Mouse (Mus musculus) embryonic facial prominence, embryonic 10.5 days (tissue): ENCODE results near the gene Eef1akmt4. TPM values are rescaled to one million over a fixed set of nuclear protein-coding genes. Genes with fewer than 3 reads are reported as not detected.

ENCODE experiments used
- DNase-seq: peaks from one replicate; pipeline ENCODE4 v3.0.0-alpha.2; 2017; ENCODE audit warnings: low spot score
- H3K27ac ChIP-seq: fragments of 300-500 bp; sonication (generic); replicated peaks from 2 replicates; pipeline ENCODE4 v1.5.1; 2016; ENCODE audit warnings: mild to moderate bottlenecking
- H3K27me3 ChIP-seq: fragments of 300-500 bp; sonication (generic); replicated peaks from 2 replicates; pipeline ENCODE4 v1.6.1; 2016; ENCODE audit warnings: low read depth, mild to moderate bottlenecking; ENCODE audit not compliant: poor library complexity, severe bottlenecking
- H3K36me3 ChIP-seq: fragments of 300-500 bp; sonication (generic); replicated peaks from 2 replicates; pipeline ENCODE4 v1.6.1; 2016; ENCODE audit warnings: mild to moderate bottlenecking, moderate library complexity
- H3K4me1 ChIP-seq: fragments of 300-500 bp; sonication (generic); 2 replicates; pipeline ENCODE4 v1.6.1; 2016
- H3K4me3 ChIP-seq: fragments of 300-500 bp; sonication (generic); 2 replicates; pipeline ENCODE4 v1.5.1; 2016; ENCODE audit warnings: mild to moderate bottlenecking, moderate library complexity
- H3K9me3 ChIP-seq: fragments of 300-500 bp; sonication (generic); 2 replicates; pipeline ENCODE4 v1.6.1; 2016; ENCODE audit warnings: mild to moderate bottlenecking
- WGBS: fragments of 180-500 bp; shearing (Covaris S2); methylation state at CpG from one replicate; pipeline ENCODE4 v1.1.7; 2016; 5-methylcytosine and 5-hydroxymethylcytosine counted together
- polyA plus RNA-seq: library from polyadenylated mRNA; unstranded; fragments of >200 nt; fragmentation: Nextera tagmentation; extraction: Ambion mirVana; gene quantifications from 2 replicates; pipeline ENCODE4 v1.2.1, GENCODE M21; 2016

Gene Eef1akmt4
- polyA plus RNA-seq, 1 experiment from 2014 or later: 45.8 TPM

- Histone ChIP-seq H3K27ac (peak overlapping the region; percentile 95), H3K27me3 (no peaks in the 10 kb centered on the region), H3K9me3 (no peaks in the 10 kb centered on the region), H3K4me3 (peak overlapping the region; percentile 88), H3K4me1 (peaks cover 28% of the 10 kb centered on the region), H3K36me3 (peaks cover 37% of the 10 kb centered on the region)
- peak; percentile 87 for DNase-seq
- under 1% methylated on average over 28 of the region's 28 CpGs for WGBS
Measured at GRCm38 (mm10) chr16:20610501-20611356, 664 bp upstream of the Eef1akmt4 start.

DNA sequence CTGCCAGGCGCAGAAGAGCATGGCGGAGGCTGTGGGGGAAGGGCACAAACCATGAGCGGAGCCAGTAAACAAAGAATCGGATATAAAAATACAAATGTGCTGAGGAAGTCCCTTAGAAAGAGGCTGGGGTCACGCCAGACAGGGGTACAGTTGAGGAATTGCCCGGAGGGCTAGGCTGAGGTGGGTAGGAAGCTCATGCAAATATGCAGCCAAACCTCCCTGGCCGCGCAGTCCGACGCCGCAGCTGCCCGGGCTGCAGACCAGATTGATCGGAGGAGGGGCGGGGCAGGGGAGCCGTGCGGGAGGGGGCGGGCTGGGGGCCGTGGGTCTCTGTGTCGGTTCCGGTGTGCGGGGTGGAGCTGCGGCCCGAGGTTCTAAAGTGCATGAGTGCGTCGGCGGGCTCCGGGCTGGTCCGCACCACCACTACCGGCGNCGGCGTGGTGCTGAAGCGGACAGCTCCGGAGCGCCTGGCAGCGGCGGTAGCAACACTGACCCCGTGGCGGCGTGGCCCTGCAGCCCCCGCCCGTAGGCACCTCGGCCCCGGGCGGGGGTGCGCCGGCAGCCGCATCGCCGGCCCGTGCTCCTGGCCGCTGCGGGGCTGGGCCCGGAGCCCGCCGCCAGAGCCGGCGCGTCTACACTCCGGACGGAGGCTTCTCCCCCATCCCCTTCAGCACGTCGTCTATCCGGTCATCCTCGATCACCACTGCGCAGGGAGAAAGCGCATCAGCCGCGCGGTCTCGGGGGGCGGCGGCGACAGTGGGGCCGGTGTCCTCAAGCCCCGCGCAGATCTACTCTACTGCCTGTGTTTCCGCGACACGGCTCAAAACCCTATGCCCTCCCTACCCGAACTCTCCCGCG, 8.4 kb downstream of the Eef1akmt4 start:
- peak; percentile 76 for DNase-seq
- H3K27ac ChIP-seq: no peak overlapping the region; the same call in 1 of the 2 replicates
- H3K4me3 ChIP-seq: peak overlapping the region; percentile 78
- WGBS: 2% methylated on average over 82 of the region's 83 CpGs
- no peaks in the 10 kb centered on the region for H3K9me3 ChIP-seq
- peaks cover 37% of the 10 kb centered on the region for H3K4me1 ChIP-seq
- H3K36me3 ChIP-seq: peaks cover 12% of the 10 kb centered on the region
- H3K27me3 ChIP-seq: peaks cover 47% of the 10 kb centered on the region

DNA sequence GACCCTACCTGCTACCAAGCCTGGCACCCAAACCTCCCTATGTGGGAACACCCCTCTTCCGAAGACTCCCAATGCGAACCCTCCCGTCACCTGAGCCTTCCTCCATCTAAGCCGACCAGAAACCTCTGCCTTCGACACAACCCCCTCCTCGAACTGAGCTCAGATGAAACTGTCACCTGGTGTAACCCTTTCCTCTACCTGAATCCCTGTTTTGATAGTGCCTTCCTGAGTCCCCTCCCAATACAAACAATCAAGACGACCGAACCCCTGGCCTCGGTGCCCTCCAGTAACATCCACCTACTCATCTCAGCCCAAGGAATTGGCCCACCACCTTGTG, 9.0 kb downstream of the Eef1akmt4 start:
- Histone ChIP-seq H3K27ac (peak overlapping the region; percentile 89), H3K4me3 (peak overlapping the region; percentile 78), H3K9me3 (no peaks in the 10 kb centered on the region), H3K36me3 (peaks cover 12% of the 10 kb centered on the region), H3K4me1 (peaks cover 37% of the 10 kb centered on the region), H3K27me3 (peaks cover 47% of the 10 kb centered on the region)
- 0% methylated on average over 9 of the region's 9 CpGs for WGBS
- DNase-seq: no peak

DNA sequence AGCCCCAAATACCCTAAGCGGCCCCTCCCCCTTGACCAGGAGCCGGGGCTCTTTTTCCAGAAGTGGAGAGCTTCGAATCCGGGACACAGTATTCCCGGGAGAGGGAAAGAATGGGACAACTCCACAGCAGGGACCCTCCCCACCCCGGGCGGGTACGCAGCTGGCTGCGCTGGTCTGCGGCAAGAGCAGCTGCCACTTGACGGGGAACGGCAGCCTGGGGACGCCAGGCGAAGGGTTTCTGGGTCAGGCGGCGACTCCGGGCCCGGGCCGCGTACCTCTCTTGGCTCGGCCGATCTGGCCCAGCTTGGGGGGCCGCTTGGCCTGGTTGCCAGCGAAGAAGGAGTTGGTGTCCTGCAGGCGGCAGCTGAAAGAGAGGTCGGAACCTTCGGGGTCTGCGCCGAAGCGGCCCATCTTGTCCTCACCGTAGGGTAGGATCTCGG, 9.4 kb downstream of the Eef1akmt4 start:
- Histone ChIP-seq H3K36me3 (peaks cover 12% of the 10 kb centered on the region), H3K4me1 (peaks cover 37% of the 10 kb centered on the region), H3K27me3 (peaks cover 47% of the 10 kb centered on the region), H3K9me3 (no peaks in the 10 kb centered on the region), H3K4me3 (peak overlapping the region; percentile 78), H3K27ac (peak overlapping the region; percentile 89)
- DNase-seq: peak; percentile 70
- whole genome bisulfite sequencing: under 1% methylated on average over 32 of the region's 32 CpGs

DNA sequence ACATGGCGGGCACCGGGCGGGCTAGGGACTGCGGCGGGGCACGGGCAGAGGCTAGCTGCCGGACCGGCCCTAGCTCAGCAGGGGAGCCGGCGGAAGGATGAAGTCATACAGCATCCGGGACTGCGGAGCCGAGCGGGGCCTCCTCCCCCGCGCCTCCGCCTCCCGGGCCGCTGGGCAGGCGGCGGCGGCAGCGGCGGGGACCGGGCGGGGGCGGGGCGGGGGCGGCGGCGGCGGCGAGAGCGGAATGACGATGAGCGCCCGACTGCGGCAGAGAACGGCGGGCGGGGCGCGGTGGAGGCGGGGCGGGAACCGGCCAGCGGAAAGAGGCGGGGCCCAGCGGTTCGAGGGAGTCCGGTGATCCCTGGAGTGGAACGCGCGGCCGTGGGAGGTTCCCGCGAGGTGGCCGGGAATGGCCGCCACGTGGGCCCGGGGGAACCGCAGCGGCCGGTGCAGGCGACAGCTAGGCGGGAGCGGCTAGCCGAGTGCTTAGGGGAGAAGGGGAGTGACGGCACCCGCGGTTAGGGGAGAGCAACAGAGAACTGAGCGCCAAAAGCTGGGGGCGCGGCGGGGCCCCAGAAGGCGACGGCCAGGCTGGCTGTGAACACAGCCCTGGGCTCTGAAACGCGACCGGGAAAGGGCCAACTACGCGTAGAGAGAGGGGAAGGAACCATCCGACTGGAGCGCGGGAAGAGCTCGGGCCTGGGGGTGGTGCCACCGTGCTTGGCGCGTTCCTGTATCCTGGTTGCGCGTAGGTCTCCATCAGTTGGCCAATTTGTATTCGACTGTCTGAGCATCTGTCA, 10.0 kb downstream of the Eef1akmt4 start, which contains the start of gene Camk2n2:
Gene Camk2n2 (minus strand): TSS at position 97 of the 800 bp plus-strand sequence.
- WGBS: under 1% methylated on average over 86 of the region's 92 CpGs
- H3K27ac ChIP-seq: peak within 1 kb of the TSS; percentile 89
- no peaks in the 10 kb centered on the region for H3K9me3 ChIP-seq
- H3K4me1 ChIP-seq: peaks cover 37% of the 10 kb centered on the region
- H3K4me3 ChIP-seq: peak within 1 kb of the TSS; percentile 78
- H3K36me3 ChIP-seq: peaks cover 12% of the 10 kb centered on the region
- peak; percentile 75 for DNase-seq
- peaks cover 47% of the 10 kb centered on the region for H3K27me3 ChIP-seq

DNA sequence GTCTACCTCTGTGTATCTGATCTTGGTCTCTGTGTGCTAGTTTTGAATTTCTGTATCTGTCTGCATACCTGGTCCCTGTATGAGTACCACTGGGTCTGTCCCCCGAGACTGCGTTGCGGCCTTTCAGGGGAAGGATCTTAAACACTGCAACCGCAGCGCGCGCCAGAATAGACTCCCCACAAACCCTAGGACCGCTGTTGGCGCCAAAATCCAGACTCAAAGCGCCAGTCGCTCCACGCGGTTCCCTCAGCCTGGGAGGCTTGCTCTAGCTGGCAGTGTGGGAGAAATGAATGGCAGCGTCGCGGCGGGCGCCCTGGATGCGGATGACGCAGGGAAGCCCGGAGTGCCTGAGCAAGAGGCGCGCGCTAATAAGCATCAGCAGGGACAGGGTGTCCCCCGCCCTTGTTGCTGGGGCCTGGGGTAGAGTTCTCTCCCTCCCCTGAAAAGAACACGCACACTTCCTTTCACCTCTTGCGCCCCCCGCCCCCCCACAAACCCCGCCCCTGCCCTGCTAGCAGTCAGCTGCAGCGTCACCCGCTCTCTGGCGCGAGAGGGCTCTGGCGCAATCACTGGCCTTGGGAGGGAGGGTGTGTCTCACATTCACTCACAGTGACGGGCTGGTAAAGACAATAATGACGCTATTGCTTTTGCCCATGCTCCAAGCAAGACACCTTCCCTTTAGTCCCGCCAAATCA, 10.7 kb downstream of the Eef1akmt4 start:
- WGBS: under 1% methylated on average over 37 of the region's 37 CpGs
- peaks cover 37% of the 10 kb centered on the region for H3K4me1 ChIP-seq
- peak overlapping the region; percentile 78 for H3K4me3 ChIP-seq
- H3K27ac ChIP-seq: peak overlapping the region; percentile 89
- peaks cover 12% of the 10 kb centered on the region for H3K36me3 ChIP-seq
- peak; percentile 81 for DNase-seq
- H3K27me3 ChIP-seq: peaks cover 47% of the 10 kb centered on the region
- no peaks in the 10 kb centered on the region for H3K9me3 ChIP-seq

DNA sequence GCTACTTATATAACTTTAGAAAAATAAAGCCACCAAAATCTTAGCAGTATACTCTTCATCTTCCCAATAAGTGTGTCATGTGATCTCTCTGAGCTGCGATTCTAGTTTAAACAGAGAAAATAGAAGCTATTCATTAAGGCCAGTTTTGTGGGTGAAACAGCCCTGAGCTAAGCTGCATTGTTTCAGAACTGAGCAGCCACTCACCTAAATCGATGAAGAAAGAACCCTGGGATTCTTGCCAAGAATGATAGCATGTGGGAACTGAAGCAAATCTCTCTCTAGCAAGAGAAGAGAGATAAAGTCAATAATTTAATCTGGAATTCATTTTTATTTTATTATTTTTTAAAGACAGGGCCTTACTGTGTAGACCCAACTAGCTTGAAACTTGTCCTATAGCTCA, 11.8 kb downstream of the Eef1akmt4 start:
- H3K36me3 ChIP-seq: peaks cover 4% of the 10 kb centered on the region
- no peaks in the 10 kb centered on the region for H3K9me3 ChIP-seq
- 64% methylated on average over 2 of the region's 2 CpGs for WGBS
- H3K27ac ChIP-seq: no peak overlapping the region
- no peak overlapping the region for H3K4me3 ChIP-seq
- no peak for DNase-seq
- H3K4me1 ChIP-seq: peaks cover 37% of the 10 kb centered on the region
- H3K27me3 ChIP-seq: peaks cover 40% of the 10 kb centered on the region

- H3K4me1 ChIP-seq: peaks cover 17% of the 10 kb centered on the region
- no peaks in the 10 kb centered on the region for H3K9me3 ChIP-seq
- H3K27ac ChIP-seq: no peak overlapping the region
- WGBS: 59% methylated on average over 11 of the region's 11 CpGs
- no peak for DNase-seq
- no peaks in the 10 kb centered on the region for H3K36me3 ChIP-seq
- peaks cover 35% of the 10 kb centered on the region for H3K27me3 ChIP-seq
- no peak overlapping the region for H3K4me3 ChIP-seq
Measured at GRCm38 (mm10) chr16:20628871-20629391, 17.5 kb downstream of the Eef1akmt4 start.

DNA sequence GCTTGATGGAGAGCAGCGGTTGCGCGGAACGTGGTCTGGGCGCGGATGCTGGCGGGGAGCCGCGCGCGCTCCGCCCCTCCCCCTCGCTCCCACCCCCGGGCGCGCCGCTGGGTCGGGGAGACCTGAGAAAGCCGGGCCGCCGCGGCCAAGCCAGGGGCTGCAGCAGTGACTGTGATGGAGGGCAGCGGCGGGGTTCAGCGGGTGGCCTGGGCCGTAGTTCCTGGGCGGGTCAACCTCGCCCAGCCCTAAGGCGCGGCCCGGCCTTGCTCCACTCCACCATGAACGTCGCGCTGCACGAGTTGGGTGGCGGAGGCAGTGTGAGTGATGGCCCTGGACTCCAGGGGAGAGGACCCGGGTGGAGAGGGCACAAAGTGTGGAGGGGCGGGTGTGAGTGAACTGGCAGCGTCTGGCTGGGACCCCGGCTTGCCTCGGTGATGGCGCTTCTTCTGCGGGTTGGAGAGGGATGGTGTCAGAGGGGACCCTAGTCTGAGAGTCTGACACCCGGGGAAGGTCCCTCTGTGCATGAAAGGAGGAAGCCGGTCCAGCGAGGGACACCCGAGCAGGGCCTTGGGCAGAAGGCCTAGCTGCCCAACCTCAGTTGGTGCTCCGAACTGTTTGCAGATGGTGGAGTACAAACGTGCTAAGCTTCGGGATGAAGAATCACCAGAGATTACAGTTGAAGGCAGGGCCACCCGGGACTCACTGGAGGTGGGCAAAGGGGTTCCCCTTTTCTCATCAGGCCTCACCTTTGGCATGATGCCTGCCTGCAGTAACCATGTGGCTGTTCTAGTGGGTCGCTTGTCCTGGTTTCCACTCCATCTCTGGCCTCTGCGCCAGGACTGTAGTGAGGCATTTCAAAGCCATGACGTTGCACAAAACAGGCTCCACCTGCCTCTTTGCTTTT, 18.6 kb downstream of the Eef1akmt4 start, which contains the start of gene Ece2:
Gene Ece2 (plus strand): TSS at position 98 of the 904 bp plus-strand sequence.
- H3K27me3 ChIP-seq: peaks cover 35% of the 10 kb centered on the region
- H3K27ac ChIP-seq: peak within 1 kb of the TSS; percentile 85
- H3K36me3 ChIP-seq: no peaks in the 10 kb centered on the region
- peaks cover 17% of the 10 kb centered on the region for H3K4me1 ChIP-seq
- H3K9me3 ChIP-seq: no peaks in the 10 kb centered on the region
- H3K4me3 ChIP-seq: peak within 1 kb of the TSS; percentile 73
- DNase-seq: peak; percentile 68
- WGBS: 8% methylated on average over 54 of the region's 54 CpGs

- H3K9me3 ChIP-seq: no peaks in the 10 kb centered on the region
- no peaks in the 10 kb centered on the region for H3K4me1 ChIP-seq
- H3K27me3 ChIP-seq: no peaks in the 10 kb centered on the region
- no peaks in the 10 kb centered on the region for H3K36me3 ChIP-seq
- H3K4me3 ChIP-seq: no peak overlapping the region
- no peak for DNase-seq
- 86% methylated on average over 8 of the region's 8 CpGs for WGBS
- no peak overlapping the region for H3K27ac ChIP-seq
Measured at GRCm38 (mm10) chr16:20637410-20637809, 26.0 kb downstream of the Eef1akmt4 start.
